Mouse (Mus musculus): Measurements from ENCODE around the gene Klf5.

Gene Klf5

GRCm38 (mm10) chr14:99313062-99313461 is 14.6 kb downstream of the Klf5 start:
- DNase-seq = peak in 1 of 2 experiments; percentile 8

GRCm38 (mm10) chr14:99316275-99316674 is 17.8 kb downstream of the Klf5 start:
- no peak for DNase-seq

- DNase-seq = no peak
These were observed 22.2 kb downstream of the Klf5 start for GRCm38 (mm10) chr14:99320736-99321135.

- no peak for DNase-seq
These were observed 24.9 kb downstream of the Klf5 start for GRCm38 (mm10) chr14:99323376-99323775.

GRCm38 (mm10) chr14:99324523-99324922 is 26.0 kb downstream of the Klf5 start:
- no peak for DNase-seq

GRCm38 (mm10) chr14:99325597-99326472 is 27.3 kb downstream of the Klf5 start:
- DNase-seq = no peak

GRCm38 (mm10) chr14:99336598-99336997 is 38.1 kb downstream of the Klf5 start:
- no peak for DNase-seq

GRCm38 (mm10) chr14:99339021-99339420 is 40.5 kb downstream of the Klf5 start:
- DNase-seq = no peak

GRCm38 (mm10) chr14:99339681-99340522 is 41.4 kb downstream of the Klf5 start:
- DNase-seq = no peak

GRCm38 (mm10) chr14:99340703-99341102 is 42.2 kb downstream of the Klf5 start:
- DNase-seq = no peak

GRCm38 (mm10) chr14:99348175-99348764 is 49.8 kb downstream of the Klf5 start:
- no peak for DNase-seq

- DNase-seq = no peak
These were observed 51.1 kb downstream of the Klf5 start for GRCm38 (mm10) chr14:99349606-99350005.

GRCm38 (mm10) chr14:99352989-99353388 is 54.5 kb downstream of the Klf5 start:
- DNase-seq = no peak

- DNase-seq = no peak
These were observed 55.6 kb downstream of the Klf5 start for GRCm38 (mm10) chr14:99354046-99354445.

GRCm38 (mm10) chr14:99354761-99355609 is 56.5 kb downstream of the Klf5 start:
- no peak for DNase-seq

GRCm38 (mm10) chr14:99355610-99355870 is 57.0 kb downstream of the Klf5 start:
- DNase-seq = no peak

- no peak for DNase-seq
These were observed 64.5 kb downstream of the Klf5 start for GRCm38 (mm10) chr14:99362956-99363355.

GRCm38 (mm10) chr14:99364007-99364784 is 65.7 kb downstream of the Klf5 start:
- no peak for DNase-seq

Measured in cerebellum, postnatal 10 days (tissue).